Mouse (Mus musculus) brain, embryonic 14.5 days (tissue): ENCODE results near the gene Cog2. TPM values are rescaled to one million over a fixed set of nuclear protein-coding genes. Genes with fewer than 3 reads are reported as not detected.

ENCODE experiments used
- DNase-seq: peaks from one replicate; pipeline ENCODE4 v3.0.0-alpha.2; 2011; ENCODE audit warnings: low read depth
- CTCF ChIP-seq: fragments of 200-500 bp; IDR thresholded peaks from 2 replicates; pipeline ENCODE4 v1.5.1; 2012; ENCODE audit warnings: inconsistent platforms, mild to moderate bottlenecking, moderate library complexity, borderline replicate concordance; ENCODE audit not compliant: insufficient read depth, insufficient read length; ENCODE audit errors: extremely low read depth
- POLR2A ChIP-seq: fragments of 200-500 bp; IDR thresholded peaks from 2 replicates; pipeline ENCODE4 v1.6.1; 2012; ENCODE audit warnings: mild to moderate bottlenecking, inconsistent platforms, borderline replicate concordance; ENCODE audit not compliant: poor library complexity, insufficient read depth, insufficient read length, severe bottlenecking; ENCODE audit errors: extremely low read depth
- polyA plus RNA-seq: library from polyadenylated mRNA; depleted of rRNA; stranded (reverse); fragments of >200 nt; gene quantifications from 2 replicates; pipeline ENCODE4 v1.2.3, GENCODE M21; 2012; rRNA removed

Cog2 gene
- polyA plus RNA-seq, 1 experiment: 34.1 TPM

- peak; percentile 89 for DNase-seq
- peak; percentile 93 for TF ChIP-seq CTCF
- no peak for TF ChIP-seq POLR2A
Observed at GRCm38 (mm10) chr8:124573552-124574340, 53.2 kb downstream of the Cog2 start.

- no peak for TF ChIP-seq CTCF
- no peak for TF ChIP-seq POLR2A
Observed at GRCm38 (mm10) chr8:124575811-124576210, 55.2 kb downstream of the Cog2 start, which contains the start of gene Capn9. Capn9 (plus strand) TSS chr8:124576111.

GRCm38 (mm10) chr8:124576751-124577150 lies 56.2 kb downstream of the Cog2 start:
- no peak for DNase-seq

More at GRCm38 (mm10) chr8:124575811-124576210, 55.2 kb downstream of the Cog2 start, which contains the start of gene Capn9:
- no peak for DNase-seq

GRCm38 (mm10) chr8:124585718-124586425 lies 65.3 kb downstream of the Cog2 start:
- TF ChIP-seq CTCF: no peak
- no peak for TF ChIP-seq POLR2A
- peak; percentile 20 for DNase-seq

More at GRCm38 (mm10) chr8:124576751-124577150, 56.2 kb downstream of the Cog2 start:
- TF ChIP-seq POLR2A: no peak
- no peak for TF ChIP-seq CTCF

GRCm38 (mm10) chr8:124586556-124586955 lies 66.0 kb downstream of the Cog2 start:
- DNase-seq: no peak
- TF ChIP-seq POLR2A: no peak
- no peak for TF ChIP-seq CTCF

GRCm38 (mm10) chr8:124589393-124589792 lies 68.8 kb downstream of the Cog2 start:
- TF ChIP-seq POLR2A: no peak
- TF ChIP-seq CTCF: no peak
- DNase-seq: no peak

Other genes starting within 250 kb of the Cog2 start
- 32.1 and 33.4 TPM in 2 replicates for gene Pgbd5, start 81.1 kb upstream of the Cog2 start, polyA plus RNA-seq
- gene Agt, start 48.9 kb downstream of the Cog2 start, polyA plus RNA-seq: 0.10 and 0.30 TPM in 2 replicates
- not detected in 2 replicates for gene Capn9, start 55.3 kb downstream of the Cog2 start, polyA plus RNA-seq
- 78.7 and 83.1 TPM in 2 replicates for gene 2310022B05Rik, start 142.6 kb downstream of the Cog2 start, polyA plus RNA-seq
- 56.3 and 57.0 TPM in 2 replicates for gene Ttc13, start 201.2 kb downstream of the Cog2 start, polyA plus RNA-seq
- 45.7 and 53.7 TPM in 2 replicates for gene Arv1, start 201.4 kb downstream of the Cog2 start, polyA plus RNA-seq
- 0.49 and 0.64 TPM in 2 replicates for gene Fam89a, start 231.1 kb downstream of the Cog2 start, polyA plus RNA-seq